Mouse (Mus musculus): Measurements from ENCODE around the gene Golga7b. TPM values are rescaled to one million over a fixed set of nuclear protein-coding genes. Genes with fewer than 3 reads are reported as not detected.

The Golga7b gene
- polyA plus RNA-seq, 1 experiment, result not detected

DNA sequence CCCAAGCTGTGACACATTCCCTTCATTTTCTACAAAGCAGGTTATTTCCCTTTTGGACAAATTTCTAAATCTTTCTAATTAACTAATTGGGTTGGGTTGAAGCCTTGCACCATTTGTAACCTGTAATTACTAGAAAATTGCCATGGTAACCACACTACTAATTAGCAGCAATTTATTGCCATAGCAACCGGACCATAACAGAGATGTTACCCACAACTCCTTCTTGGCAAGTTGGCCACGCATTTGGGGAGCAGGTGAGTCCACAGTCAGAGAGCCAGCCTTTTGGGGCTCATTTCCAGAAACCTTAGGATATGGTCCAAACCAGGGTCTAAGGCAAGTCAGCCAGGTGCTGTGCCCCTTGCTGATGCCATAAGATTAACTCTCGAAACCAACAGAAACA lies 64.8 kb downstream of the Golga7b start:
- Histone ChIP-seq H3K4me3 (ENCODE audit: insufficient read depth, low read length) (no peak overlapping the region), H3K4me1 (ENCODE audit: control insufficient read depth, insufficient read depth, low read length) (no peaks in the 10 kb centered on the region), H3K27ac (ENCODE audit: insufficient read depth, low read length) (no peak overlapping the region)
- TF ChIP-seq POLR2A (IDR thresholded peaks at IDR 0.05; ENCODE audit: low read depth, low read length), result no peak
- TF ChIP-seq CTCF (IDR thresholded peaks at IDR 0.05; ENCODE audit: borderline replicate concordance, insufficient read depth, low read length), result no peak

DNA sequence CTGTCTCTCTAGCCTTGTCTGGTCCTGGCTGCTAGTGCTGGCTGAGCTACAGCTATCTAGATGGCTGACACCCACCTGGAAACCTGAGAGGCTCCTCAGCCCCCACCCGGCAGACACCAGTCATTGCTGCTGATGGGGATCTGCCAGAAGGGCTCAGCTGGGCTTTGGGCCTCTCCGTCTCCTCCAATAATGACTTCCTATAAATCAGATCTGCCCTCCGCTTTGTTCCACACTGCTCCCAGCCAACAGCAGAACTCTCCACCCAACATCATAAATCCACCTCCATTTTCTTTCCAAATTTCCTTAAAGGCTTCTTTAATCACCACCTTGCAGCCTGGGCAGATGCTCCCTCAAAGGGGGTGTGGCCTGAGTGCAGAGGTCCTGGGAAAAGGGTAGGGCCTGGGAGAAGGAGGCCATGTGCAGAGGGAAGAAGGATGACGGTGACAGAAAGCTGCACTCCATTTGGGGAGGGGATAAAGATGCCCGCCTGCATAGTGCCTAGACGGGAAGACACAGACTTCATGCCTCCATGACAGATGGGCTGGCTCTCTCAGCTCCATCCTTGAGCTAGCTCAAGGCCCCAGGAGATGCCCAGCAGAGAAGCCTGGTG lies 67.8 kb downstream of the Golga7b start:
- TF ChIP-seq CTCF (IDR thresholded peaks at IDR 0.05; ENCODE audit: borderline replicate concordance, insufficient read depth, low read length) (no peak), POLR2A (IDR thresholded peaks at IDR 0.05; ENCODE audit: low read depth, low read length) (no peak)
- Histone ChIP-seq H3K27ac (ENCODE audit: insufficient read depth, low read length) (no peak overlapping the region), H3K4me3 (ENCODE audit: insufficient read depth, low read length) (no peak overlapping the region), H3K4me1 (ENCODE audit: control insufficient read depth, insufficient read depth, low read length) (no peaks in the 10 kb centered on the region)

DNA sequence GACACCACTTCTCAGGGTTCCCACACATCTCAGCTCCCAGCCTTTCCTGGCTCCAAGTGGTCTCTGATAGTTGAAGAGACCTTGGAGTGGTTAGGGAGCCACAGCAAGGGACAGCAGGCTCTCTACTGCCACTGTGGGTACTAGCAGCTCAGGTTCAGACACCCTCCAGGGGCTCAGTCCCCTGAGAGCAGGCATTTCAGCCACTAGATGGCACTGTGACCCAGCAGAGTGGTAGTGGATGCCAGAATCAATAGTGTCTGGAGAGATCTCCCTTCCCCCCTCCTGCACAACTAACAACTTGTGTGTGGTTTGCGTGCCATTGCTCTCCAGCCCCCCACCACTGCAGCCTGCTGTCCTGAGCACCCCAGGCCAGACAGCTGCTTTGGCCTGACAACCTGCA lies 68.5 kb downstream of the Golga7b start:
- Histone ChIP-seq H3K27ac (ENCODE audit: insufficient read depth, low read length) (no peak overlapping the region), H3K4me3 (ENCODE audit: insufficient read depth, low read length) (no peak overlapping the region), H3K4me1 (ENCODE audit: control insufficient read depth, insufficient read depth, low read length) (no peaks in the 10 kb centered on the region)
- TF ChIP-seq POLR2A (IDR thresholded peaks at IDR 0.05; ENCODE audit: low read depth, low read length) (no peak), CTCF (IDR thresholded peaks at IDR 0.05; ENCODE audit: borderline replicate concordance, insufficient read depth, low read length) (peak; percentile 91)

DNA sequence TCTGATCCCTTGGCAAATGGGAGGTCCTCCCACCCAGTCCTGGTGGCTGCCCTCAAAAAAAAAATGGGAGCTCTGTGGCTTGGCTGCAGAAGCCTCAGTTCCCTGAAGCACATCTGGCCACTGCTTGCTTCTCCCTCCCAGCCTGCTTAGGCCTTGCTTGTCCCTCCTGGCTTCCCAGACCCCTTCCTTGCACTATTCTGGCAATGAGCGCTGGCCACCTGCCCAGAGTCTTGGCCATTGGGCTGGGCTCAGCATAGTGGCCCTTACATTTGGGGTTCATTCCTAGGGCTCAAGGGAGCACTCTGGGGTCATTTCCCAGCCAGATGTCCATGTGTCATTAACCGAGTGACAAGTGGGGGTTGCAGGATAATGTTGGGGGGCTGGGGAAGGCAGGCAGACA lies 69.2 kb downstream of the Golga7b start:
- TF ChIP-seq CTCF (IDR thresholded peaks at IDR 0.05; ENCODE audit: borderline replicate concordance, insufficient read depth, low read length) (no peak), POLR2A (IDR thresholded peaks at IDR 0.05; ENCODE audit: low read depth, low read length) (no peak)

DNA sequence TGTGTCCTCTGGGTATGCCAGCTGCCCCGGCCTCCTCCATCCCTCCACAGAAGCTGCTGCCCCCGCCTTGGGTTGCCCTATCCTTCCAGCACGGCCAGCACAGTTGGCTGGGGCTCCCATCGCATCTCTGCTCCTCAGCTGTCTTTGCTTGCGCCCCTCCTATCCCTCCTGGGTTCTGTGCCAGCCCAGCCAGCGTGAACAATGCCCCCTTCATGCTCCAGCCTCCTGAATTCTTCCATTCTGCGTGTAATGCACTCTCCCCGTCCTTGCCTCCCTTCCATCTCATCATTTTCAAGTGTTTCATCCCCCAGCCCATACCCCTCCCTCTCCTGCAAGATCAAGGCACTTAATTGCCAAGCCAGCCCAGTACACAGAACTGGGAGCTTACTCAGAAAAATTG lies 69.6 kb downstream of the Golga7b start:
- H3K27ac ChIP-seq (ENCODE audit: insufficient read depth, low read length), result no peak overlapping the region
- TF ChIP-seq POLR2A (IDR thresholded peaks at IDR 0.05; ENCODE audit: low read depth, low read length) (no peak), CTCF (IDR thresholded peaks at IDR 0.05; ENCODE audit: borderline replicate concordance, insufficient read depth, low read length) (no peak)
- H3K4me3 ChIP-seq (ENCODE audit: insufficient read depth, low read length), result no peak overlapping the region
- no peaks in the 10 kb centered on the region for H3K4me1 ChIP-seq (ENCODE audit: control insufficient read depth, insufficient read depth, low read length)

More for the DNA sequence above, 69.2 kb downstream of the Golga7b start:
- H3K4me3 ChIP-seq (ENCODE audit: insufficient read depth, low read length), result no peak overlapping the region
- no peaks in the 10 kb centered on the region for H3K4me1 ChIP-seq (ENCODE audit: control insufficient read depth, insufficient read depth, low read length)
- H3K27ac ChIP-seq (ENCODE audit: insufficient read depth, low read length), result no peak overlapping the region

DNA sequence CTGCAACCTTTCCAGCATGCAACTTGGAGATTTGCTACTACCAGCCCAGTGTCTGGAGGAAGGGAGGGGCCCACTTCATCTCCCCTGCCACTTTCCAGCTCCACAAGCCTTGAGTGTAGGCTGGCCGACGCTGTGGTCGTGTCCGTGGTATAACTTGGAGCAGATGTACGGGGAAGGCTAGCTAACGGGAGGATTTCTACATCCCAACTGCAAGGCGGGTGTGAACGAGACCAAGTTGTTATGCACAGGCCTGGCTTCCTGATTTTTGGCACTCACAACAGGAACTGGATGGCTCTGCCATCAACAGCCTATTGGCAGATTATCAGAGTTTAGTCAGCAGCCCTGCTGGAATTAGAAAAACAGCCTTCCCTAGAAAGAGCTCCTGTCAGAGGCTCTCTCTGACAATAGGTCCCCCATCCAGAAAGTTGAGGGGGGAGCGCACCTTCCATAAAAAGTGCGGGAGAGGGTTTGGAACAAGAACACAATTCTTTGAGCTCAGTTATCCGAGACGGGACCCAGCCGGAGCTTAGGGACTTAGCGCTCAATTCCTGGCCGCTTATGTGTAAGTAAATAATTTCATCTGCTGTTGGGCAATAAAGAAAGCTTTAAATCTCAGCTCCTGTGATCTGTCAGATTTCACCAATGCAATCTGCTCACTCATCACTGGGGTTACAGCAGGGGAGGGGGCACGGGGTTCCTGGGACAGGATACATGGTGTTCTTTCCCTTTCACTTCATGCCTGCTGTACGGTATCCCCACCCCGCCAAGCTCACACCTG lies 70.5 kb downstream of the Golga7b start:
- Histone ChIP-seq H3K4me1 (ENCODE audit: control insufficient read depth, insufficient read depth, low read length) (no peaks in the 10 kb centered on the region), H3K4me3 (ENCODE audit: insufficient read depth, low read length) (no peak overlapping the region), H3K27ac (ENCODE audit: insufficient read depth, low read length) (no peak overlapping the region)
- TF ChIP-seq CTCF (IDR thresholded peaks at IDR 0.05; ENCODE audit: borderline replicate concordance, insufficient read depth, low read length) (no peak), POLR2A (IDR thresholded peaks at IDR 0.05; ENCODE audit: low read depth, low read length) (no peak)

Other genes with a start within 250 kb of the Golga7b start
- gene Ankrd2, start 211.6 kb upstream of the Golga7b start, polyA plus RNA-seq (2011; ENCODE audit: insufficient read length, low read depth, missing spikeins), result not detected in 2 replicates
- 1.3 and 1.7 TPM in 2 replicates for gene Hoga1, start 202.0 kb upstream of the Golga7b start, polyA plus RNA-seq (2011; ENCODE audit: insufficient read length, low read depth, missing spikeins)
- 0.51 TPM in 1 of 2 replicates, not detected in the other for gene 4933411K16Rik, start 195.3 kb upstream of the Golga7b start, polyA plus RNA-seq (2011; ENCODE audit: insufficient read length, low read depth, missing spikeins)
- 8.2 and 9.6 TPM in 2 replicates for gene Morn4, start 161.2 kb upstream of the Golga7b start, polyA plus RNA-seq (2011; ENCODE audit: insufficient read length, low read depth, missing spikeins)
- 25.6 and 27.7 TPM in 2 replicates for gene Pi4k2a, start 157.1 kb upstream of the Golga7b start, polyA plus RNA-seq (2011; ENCODE audit: insufficient read length, low read depth, missing spikeins)
- gene Avpi1, start 118.5 kb upstream of the Golga7b start, polyA plus RNA-seq (2011; ENCODE audit: insufficient read length, low read depth, missing spikeins), result 18.4 TPM in 2 replicates
- 64.5 and 68.2 TPM in 2 replicates for gene Marveld1, start 100.2 kb upstream of the Golga7b start, polyA plus RNA-seq (2011; ENCODE audit: insufficient read length, low read depth, missing spikeins)
- gene Zfyve27, start 83.6 kb upstream of the Golga7b start, polyA plus RNA-seq (2011; ENCODE audit: insufficient read length, low read depth, missing spikeins), result 13.3 and 15.4 TPM in 2 replicates
- not detected in 2 replicates for gene Sfrp5, start 45.3 kb upstream of the Golga7b start, polyA plus RNA-seq (2011; ENCODE audit: insufficient read length, low read depth, missing spikeins)
- not detected in 2 replicates for gene Crtac1, start 184.2 kb downstream of the Golga7b start, polyA plus RNA-seq (2011; ENCODE audit: insufficient read length, low read depth, missing spikeins)

All from embryonic fibroblast, embryonic 13.5 days (primary cell).